Mouse (Mus musculus) adipocyte (in vitro differentiated cells): ENCODE results near the gene Tnfrsf1b.

Experiments used
- DNase-seq: peaks from one replicate; pipeline ENCODE4 v3.0.0-alpha.2; 2016; ENCODE audit warnings: low spot score

Gene Tnfrsf1b

DNA sequence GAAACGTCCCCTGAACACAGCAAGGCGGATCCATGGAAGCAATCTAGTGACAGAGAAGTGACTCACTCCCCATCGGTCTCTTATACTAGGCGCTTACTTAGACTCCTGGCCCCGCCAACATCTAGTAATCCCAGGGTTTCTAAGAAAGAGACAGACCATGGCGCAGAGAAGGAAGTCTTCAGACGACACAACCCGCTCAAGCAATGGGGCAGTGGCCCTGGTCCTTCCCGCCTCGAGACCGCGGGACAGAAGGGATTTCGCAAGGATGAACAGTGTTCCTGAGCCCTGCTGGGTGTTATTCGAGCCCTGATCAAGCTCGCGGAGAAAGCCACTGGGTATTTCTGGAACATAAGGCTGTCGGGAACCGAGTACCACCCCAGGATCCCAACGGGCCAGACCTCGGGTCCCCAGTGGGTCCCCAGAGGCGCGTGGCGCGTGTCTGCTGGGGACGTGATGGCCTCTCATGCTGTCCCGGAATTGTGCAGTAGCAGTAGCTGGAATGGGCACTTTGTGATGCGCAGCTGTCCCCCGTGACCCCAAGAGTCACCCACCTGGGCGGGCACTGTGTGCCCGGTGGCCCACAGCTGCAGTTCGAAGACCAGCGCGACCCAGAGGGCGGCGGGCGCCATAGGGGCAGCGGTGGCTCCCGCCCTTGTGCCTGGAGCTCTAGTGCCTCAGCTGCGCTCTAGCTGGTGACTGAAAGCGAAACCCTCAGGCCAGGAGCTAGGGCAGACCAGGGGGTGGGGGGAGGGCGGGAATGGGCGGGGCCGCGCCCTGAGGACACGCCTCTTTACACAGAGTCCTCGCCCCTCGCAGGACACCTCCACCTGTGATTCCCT lies at the start of gene Tnfrsf1b:
Gene Tnfrsf1b, minus strand, starts transcription at position 698 of the 839 bp plus-strand sequence.
- DNase-seq: peak; percentile 68

DNA sequence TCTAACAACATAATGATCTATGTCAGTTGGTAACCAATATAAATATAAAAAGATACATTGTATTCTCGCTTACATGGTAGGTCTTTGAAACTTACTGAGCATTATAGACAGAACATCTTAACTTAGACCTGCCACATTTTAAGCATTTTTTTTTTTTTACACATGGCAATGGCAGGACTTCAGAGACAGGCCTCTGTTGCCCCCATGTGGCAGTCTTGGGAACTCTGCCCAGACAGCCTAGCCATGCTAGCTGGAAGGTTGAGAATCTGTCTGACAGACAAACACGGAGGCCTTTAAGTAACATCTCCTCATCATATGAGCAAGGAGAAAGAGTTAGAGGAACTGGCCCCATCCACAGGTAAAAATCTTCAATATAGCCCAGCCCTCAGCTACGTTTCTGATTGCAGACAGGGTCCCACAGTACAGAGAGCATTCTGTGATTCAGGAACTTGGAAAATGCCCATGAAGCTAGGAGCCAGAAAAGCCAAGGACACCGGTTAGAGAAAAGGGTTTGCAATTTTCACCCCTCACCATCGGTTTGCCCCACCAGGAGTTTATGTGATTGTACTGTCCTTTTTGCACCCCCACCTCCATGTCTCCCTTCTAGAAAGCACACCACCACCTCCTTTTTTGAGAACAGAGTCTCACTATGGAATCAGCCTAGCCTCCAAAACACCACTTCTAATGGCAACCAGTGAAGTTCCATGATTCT lies 49.1 kb upstream of the Tnfrsf1b start:
- peak; percentile 80 for DNase-seq

DNA sequence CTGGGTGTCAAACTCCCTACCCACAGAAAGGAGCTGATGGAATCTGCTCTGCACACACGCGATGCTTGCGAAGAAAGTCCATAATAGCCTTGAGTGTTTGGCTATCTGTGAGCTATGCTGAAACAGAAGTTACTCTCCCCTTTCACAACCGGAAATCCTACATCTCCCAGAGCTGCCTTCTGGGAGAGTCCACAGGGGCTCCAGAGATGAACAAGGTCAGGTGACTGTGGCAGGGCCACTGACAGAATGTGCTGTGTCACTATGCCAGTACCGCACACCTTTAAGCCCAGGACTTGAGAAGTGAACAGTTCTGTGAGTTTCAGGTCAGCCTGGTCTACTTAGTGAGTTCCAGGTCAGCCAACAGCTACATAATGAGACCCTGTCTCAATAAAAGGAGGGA lies 47.9 kb upstream of the Tnfrsf1b start:
- DNase-seq: no peak

DNA sequence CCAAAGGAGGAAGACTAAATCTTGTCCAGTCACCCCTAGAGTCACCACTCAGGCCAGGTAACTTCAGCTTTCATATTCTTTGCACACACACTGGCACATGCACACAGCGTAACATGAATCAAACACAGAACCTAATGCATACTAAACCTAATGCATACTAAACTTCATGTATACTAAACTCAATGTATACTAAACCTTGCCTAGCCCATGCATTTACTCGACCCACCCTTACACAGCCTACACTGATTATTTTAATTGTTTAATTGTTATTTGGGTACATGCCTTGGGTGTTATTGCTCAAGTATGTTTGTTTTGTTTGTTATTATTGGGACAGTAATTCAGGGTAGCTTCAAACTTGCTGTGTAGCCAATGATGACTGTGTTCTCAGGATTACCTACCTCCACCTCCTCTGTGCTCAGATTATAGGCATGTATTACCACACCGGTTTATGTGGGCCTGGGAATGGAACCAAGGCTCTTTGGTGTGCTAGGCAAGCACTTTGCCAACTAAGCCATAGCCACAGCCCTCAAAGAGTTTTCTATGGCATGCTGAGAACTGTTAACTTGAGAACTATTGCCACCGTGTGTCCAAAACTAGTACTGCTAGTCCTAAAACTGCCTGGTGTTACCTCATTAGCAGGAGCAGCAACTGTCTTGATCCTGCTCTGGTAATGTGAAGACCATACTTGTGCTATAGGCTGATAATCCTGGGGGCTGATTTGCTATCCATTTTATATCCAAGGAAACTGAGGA lies 39.9 kb upstream of the Tnfrsf1b start:
- DNase-seq: peak; percentile 93

DNA sequence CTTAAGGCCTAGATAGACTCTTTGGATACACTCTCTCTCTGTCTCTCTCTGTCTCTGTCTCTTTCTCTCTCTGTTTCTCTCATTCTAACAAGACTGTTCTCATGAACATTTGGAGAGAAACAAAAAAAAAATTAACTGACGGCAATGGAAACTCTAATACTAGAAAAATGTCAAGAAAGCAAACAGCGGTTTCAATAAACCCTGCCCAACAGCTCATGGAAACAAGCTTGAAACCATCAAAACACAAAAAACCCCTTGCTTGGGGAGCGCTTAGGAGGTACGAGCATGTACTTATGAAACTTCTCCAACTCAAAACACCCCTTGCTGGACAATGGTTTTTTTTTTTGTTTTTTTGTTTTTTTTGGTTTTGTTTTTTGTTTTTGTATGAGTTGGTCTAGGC lies 38.0 kb upstream of the Tnfrsf1b start:
- DNase-seq: no peak

DNA sequence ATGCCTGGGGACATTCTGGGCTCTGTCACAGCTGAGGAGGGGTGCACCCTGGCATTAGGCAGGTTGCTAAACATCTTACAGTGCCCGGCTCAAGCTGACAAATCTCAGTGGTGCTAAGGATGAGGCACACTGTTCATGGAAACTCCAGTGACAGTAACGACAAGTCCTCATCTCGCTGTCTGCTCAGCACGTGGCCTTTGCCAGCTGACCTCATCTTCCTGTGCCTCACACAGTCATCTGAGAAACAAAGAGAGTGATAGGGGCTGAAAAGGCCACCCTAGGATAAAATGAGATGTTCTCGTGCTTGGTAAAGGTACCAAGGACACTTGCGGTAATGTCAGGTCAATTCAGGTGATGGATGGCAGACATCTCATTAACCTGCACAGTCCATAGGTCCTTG lies 36.8 kb upstream of the Tnfrsf1b start:
- no peak for DNase-seq

DNA sequence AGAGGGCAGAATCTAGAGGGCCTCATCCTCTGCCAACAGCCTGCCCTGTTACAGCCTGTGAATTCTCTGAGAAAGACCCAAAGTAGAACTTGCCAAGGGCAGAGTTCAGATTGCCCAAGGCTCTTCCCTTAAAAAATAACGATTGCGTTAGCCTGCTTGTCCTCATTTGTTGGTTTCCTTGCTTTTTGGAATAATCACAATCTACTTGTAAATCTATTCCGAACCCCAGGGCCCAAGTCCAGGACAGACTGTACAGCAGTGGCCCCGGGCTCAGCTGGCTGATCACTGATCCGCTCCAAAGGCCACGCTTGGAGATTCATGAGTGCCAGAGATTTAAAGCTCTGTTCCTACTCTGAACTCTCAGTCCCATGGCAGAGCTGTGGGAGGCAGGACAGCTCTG lies 34.3 kb upstream of the Tnfrsf1b start:
- DNase-seq: peak; percentile 97

DNA sequence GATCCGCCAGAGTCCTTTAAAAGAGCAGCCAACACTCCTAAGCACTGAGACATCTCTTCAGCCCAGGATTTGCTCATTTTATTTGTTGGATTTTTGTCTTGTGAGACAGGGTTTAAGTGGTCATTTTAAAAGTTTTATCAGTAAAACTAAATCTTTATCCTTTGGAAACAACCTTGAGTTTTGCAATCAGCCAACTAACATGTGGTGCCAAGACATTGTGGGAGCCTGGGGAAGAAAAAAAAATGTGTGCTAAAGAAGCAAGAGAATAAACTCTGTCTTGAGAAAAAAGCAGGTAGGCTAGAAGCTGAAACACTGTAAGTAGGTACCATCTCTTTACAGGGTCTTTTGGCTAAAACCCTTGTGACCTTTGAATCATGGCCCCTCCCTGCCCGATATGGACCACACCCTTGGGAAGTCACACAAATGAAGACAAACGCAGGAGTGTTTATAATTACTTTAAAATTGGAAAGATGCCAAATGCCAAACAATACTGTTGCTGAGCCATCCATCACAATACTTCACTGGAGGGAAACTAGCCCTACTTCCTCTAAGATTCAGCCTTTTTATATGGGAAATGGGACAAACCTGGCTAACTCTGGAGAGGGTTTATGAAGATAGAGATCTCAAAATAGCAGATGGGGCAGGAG lies 32.2 kb upstream of the Tnfrsf1b start:
- peak; percentile 60 for DNase-seq

DNA sequence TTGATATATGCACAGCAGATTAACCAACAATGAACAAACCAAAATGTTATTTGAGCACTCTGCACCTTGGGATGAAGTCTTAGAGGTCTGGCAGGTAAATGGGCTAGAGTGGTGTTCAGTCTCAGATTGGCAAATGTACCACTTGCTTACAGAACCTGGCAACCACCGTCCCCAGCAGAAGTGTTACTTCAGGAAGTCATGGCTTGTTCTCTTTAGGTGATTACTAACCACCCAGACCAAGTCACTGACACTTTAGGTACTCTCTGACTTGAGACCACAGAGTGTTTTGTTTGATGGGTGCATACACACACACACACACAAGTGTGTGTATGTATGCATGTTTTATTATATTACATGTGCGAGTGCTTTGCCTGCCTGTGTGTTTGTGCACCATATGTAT lies 31.6 kb upstream of the Tnfrsf1b start:
- DNase-seq: no peak

DNA sequence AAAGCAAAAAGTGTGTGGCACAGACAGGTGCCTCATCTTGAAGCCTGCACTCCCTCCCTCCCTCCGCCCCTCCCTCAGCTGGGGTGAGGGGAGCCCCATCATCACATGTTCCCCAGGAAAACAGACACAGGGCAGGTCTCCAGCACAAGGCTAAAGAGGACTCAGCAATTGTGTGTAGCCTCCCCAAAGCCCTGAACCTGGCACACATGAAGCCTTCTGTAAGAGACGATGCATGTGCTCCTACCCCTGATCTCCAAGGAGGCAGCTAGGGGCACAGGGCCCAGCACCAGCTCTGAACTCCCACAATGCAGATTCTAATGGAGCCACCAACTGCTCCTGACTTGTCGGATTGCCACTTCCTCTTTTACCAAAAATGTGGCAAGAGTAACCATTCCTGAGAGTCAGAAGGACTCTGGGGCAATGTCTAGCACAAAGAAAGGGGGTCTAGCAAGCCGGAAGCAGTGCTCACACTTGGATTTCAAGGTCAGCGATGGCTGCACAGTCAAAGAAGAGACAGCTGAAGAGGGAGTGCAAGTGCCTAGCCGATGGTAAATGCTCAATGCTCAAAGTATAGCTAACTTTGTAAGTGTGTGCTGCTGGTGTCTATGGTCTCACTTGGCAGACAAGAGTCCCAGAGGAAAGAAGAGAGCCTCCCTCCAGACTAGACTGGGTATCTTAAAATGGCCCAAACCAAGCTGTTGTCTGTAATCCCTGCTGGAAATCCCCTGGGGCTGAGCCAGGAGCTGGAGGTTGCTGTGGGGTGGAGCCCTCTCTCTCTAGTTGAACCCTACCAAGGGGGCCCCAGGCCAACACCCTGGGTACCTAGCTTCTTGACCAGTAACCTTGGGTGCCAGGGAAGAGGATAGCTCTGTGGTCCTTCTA lies 29.9 kb upstream of the Tnfrsf1b start:
- peak; percentile 58 for DNase-seq

DNA sequence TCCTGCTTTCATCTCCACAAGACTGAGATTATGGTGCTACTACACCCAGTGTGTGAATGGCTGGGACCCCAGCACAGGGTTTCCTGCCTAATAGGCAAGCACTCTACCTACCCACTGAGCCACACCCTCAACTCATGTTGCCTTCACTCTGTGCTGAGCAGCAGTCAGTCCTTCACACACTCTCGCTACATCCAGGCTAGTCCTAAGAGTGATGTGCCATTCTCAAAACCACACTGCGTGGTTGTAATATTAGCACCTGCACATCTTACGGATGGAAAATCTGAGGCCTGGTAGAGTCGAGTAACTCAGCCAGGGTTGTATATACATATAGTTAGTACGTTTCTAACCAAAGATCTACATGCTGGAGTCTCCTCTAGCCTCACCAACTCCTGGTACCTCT lies 28.2 kb upstream of the Tnfrsf1b start:
- DNase-seq: no peak

DNA sequence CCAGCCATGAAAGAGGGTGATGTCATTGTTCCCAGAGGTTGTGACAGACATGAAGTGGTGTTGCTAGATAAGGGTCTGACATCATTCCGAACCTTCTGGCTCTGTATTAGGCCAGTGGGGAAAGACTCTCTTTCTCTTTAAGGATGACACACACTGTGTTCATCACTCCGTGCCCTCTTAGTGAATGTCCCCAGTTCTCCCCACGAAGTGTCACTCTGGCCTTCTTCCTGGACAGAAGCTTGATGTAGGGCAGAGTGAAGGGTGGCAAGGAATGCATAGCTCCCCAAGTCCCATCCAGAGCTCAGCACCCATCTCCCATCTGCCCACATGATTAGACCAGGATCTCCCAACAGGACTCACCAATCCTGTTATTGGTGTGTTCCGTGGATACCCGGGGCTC lies 27.3 kb upstream of the Tnfrsf1b start:
- no peak for DNase-seq

DNA sequence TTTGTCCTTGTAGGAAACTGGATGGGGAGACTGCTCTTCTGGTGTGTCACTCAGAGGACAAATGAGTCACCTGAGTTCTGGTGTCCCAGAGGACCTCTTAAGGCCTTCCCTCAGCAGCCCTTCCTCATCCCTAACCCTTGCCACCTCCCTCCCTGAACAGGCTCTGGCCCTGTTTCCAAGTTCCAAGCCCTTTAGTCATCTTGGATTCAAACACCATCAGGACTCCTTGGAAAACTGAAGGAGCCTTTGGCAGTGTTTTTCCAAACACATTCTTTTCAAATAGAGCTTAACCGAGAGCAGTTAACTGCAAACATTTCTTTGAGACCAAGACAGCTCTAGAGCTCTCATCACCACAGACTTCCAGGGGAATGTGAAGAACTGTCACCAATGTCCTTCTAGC lies 26.1 kb upstream of the Tnfrsf1b start:
- peak; percentile 62 for DNase-seq

DNA sequence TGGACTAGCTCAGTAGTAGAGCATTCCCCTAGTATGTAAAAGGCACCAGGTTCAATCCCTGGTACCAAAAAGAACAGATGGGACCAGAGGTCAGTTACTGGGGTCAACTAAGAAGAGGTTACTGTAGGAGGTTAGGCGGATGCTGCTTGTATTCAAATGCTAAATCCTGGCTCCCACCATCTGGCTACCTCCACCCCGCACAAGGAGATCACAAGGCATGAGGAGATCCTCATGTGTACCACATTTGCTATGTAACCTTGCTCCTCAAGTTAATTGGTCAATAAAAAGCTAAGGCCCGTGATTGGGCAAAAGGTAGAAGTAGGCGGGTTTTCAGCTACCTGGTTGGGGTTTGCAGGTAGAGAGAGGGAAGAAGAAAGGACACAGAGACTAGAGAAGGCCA lies 25.0 kb upstream of the Tnfrsf1b start:
- DNase-seq: no peak

DNA sequence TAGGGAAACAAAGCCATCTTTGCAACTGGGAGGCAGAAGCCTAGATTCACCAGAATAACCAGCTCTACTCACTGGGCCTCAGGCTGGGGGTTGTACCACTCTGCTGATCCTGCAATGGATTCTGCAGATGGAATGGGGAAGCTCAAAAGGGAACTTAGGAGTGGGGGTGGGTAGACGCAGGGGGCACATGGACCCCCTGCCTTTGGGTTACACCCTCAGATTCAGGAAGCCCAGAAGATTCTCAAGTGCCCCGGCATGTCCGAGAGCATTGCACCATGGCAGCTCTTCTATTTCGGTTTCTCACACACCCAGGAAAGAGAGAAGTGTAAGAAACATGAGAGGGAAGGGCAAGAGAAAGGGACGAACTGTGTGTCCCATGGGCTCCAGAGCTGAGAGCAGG lies 23.5 kb upstream of the Tnfrsf1b start:
- no peak for DNase-seq

DNA sequence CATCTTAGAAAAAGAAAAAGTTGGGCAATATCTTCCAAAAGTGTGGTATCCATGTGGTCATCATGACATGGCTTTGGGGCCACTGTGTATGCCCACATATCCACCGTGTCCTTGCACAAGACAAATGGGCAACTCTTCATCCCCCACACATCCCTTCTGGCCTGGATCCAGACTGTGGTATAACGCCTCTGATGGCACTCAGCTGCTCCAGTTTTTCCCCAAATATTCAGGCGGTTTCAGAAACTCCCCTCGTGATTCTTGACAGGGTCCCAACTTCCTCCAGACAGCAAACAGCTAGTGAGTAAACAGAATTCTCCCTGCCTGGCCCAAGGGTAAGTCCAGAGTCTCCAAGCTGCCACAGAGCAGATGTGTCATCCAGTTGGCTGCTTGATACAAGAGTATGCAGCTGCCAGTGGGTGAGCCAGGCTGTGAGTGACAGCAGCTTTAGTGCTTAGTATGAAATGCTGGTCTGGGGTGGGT lies 21.0 kb upstream of the Tnfrsf1b start:
- peak; percentile 58 for DNase-seq

DNA sequence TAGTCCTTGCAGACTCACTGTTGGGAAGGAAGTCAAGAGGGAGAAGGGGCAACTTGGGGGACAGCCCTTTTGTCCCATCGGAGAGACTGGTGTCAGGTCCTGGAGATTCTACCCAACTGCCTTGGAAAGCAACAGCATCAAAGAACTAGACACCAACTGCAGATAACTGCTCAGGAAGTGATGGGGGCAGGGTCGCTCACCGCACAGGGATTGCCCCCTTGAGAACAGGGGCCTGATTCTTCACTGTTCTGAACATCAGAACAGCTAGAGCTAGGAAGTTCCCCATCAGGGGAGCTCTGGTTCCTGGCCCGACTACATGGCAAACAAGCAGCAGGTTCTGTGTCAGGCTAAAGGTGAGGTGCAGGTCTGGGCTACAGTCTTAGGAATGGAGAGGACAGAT lies 19.8 kb upstream of the Tnfrsf1b start:
- no peak for DNase-seq

DNA sequence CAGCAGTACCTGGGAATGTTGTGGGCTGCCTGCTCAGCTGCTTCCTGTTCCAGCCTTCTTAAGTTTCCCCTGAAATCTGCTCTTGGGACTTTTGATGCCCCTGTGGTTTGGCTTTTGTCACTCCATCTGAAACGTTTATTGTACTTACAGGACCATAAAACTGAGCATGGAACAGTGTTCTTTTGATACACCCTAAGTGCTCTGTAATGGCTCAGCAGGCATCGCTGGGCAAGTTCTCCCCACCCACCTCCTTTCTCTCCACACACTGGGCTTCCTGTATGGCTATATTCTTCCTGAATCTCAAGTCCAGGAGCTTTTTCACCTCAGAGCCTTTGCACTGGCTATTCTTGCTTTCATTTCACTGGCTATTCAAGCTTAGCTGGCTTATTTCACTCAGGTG lies 18.1 kb upstream of the Tnfrsf1b start:
- no peak for DNase-seq

DNA sequence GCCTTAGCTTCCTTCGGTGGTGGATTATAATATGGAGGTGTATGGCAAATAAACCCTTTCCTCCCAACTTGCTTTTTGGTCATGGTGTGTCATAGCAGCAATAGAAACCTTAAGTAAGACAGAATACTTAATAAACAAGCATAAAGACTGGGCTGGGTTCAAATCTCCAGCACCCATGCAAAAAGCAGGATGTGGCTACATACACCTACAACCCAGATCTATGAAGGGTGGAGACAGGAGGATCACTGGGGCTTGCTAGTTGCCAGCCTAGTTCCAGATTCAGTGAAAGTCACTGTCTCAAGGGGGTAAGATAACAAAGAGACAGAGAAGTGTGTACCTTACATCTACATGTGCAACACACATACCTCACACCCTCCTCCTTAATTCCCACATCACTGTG lies 16.9 kb upstream of the Tnfrsf1b start:
- no peak for DNase-seq

DNA sequence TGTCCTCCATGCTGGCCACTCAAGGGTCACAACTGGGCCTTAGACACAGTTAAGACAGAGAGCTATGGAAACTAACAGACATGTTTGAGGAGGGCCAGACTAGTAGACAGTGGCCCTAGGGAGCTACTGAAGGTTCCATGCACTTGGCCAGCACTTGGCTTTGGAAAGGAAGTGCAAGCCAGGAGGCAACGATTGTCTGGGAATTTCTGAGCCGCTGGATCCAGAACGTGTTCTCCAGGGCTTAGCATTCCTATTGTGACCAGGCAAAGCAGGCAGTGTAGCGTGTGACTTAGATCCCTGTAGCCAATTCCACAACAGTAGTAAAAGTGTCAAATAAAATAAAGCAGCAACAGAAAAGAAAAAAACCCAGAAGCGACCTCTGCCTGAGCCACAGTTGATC lies 14.1 kb upstream of the Tnfrsf1b start:
- DNase-seq: peak; percentile 33

DNA sequence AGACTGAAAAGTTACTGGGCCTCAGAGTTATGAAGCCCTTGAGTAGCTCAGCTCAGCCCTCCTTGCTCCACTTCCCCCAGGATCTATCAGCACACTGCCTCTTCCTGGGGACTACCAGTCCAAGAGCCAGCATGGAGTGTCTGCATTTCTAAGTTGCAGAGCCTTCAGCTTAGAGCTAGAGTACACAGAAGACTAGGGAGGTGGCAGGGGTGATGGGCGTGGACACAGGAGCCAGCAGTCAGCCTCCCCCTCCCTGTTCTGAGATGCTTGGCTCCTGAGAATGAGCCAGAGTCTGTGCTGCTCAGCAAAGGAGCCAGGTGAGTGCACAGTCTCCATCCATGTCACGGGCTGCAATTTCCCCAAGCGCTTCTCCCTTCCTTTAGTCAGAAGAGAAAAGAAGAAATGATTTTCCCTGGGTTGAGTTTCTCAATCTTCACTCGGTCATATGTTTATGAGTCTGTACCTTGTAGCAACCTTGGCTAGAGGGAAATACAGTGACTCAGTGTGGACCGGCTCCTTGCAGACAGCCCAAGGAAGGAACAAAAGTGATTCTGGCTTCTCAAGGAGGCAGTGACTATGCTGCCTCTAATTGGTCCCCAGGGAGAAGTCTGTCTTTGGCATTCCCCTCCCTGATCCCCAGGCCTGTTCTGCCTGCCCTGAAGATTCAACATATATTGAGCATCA lies 11.2 kb upstream of the Tnfrsf1b start:
- DNase-seq: peak; percentile 44
